Mouse (Mus musculus): ENCODE measurements around the gene Ccdc54.

DNA sequence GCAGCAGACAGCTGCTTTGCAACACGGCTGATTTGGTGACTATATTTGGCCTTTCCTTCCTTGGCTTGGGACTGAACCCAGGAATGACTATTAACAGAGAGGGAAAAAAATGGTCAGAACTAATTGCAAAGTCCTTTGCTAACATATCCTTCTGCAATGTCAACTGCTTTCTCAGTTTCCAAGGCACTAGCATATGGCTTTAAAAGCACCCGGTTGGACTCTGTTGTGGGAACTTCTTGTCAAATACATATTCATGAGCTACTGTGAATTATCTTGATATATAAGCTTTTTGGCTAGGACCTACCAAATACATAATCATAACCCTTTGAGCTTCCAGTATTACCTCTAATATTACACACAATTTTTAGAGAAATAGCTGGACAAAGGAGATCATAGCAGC, 37.1 kb downstream of the Ccdc54 start:
- TF ChIP-seq POLR2A (IDR thresholded peaks at IDR 0.05; ENCODE audit: control insufficient read depth, low read depth, low read length) (no peak), CTCF (IDR thresholded peaks at IDR 0.05; ENCODE audit: control insufficient read depth, insufficient read depth, insufficient replicate concordance, low read depth, low read length) (no peak)

Measured in testis, adult 2 months (tissue).